Mouse (Mus musculus) midbrain, embryonic 16.5 days (tissue): ENCODE measurements around the gene Rom1. TPM values are rescaled to one million over a fixed set of nuclear protein-coding genes. Genes with fewer than 3 reads are reported as not detected.

Source experiments
- ATAC-seq: fragments of 200-750 bp; cut with Nextera tagmentation; 2 replicates; pipeline ENCODE4 v1.8.0; 2017; ENCODE audit warnings: moderate TSS enrichment
- H3K27ac ChIP-seq: fragments of 300-500 bp; sonication (generic); 2 replicates; pipeline ENCODE4 v1.5.1; 2014; ENCODE audit warnings: mild to moderate bottlenecking, low read length, mixed read lengths
- H3K27me3 ChIP-seq: fragments of 300-500 bp; sonication (generic); 2 replicates; pipeline ENCODE4 v1.6.1; 2014; ENCODE audit warnings: low read depth, low read length, mixed read lengths; ENCODE audit not compliant: control insufficient read depth, insufficient read depth
- H3K36me3 ChIP-seq: fragments of 300-500 bp; sonication (generic); 2 replicates; pipeline ENCODE4 v1.6.1; 2014; ENCODE audit warnings: mild to moderate bottlenecking, low read length, moderate library complexity, mixed read lengths; ENCODE audit not compliant: control insufficient read depth, insufficient read depth
- H3K4me1 ChIP-seq: fragments of 300-500 bp; sonication (generic); 2 replicates; pipeline ENCODE4 v1.6.1; 2014; ENCODE audit warnings: mild to moderate bottlenecking, low read length, mixed read lengths; ENCODE audit not compliant: control insufficient read depth, insufficient read depth
- H3K4me2 ChIP-seq: fragments of 300-500 bp; sonication (generic); 2 replicates; pipeline ENCODE4 v1.6.1; 2014; ENCODE audit warnings: mild to moderate bottlenecking, low read length, mixed read lengths
- H3K4me3 ChIP-seq: fragments of 300-500 bp; sonication (generic); 2 replicates; pipeline ENCODE4 v1.5.1; 2014; ENCODE audit warnings: low read depth, mild to moderate bottlenecking, low read length, moderate library complexity, mixed read lengths
- H3K9ac ChIP-seq: fragments of 300-500 bp; sonication (generic); 2 replicates; pipeline ENCODE4 v1.6.1; 2014; ENCODE audit warnings: low read depth, low read length, mixed read lengths
- H3K9me3 ChIP-seq: fragments of 300-500 bp; sonication (generic); replicated peaks from 2 replicates; pipeline ENCODE4 v1.6.1; 2014; ENCODE audit warnings: mild to moderate bottlenecking, low read length, mixed read lengths; ENCODE audit not compliant: control insufficient read depth, poor library complexity, severe bottlenecking
- WGBS: fragments of 180-500 bp; shearing (Covaris S2); extraction: QIAGEN DNeasy Blood & Tissue Kit; methylation state at CpG from one replicate; pipeline ENCODE4 v1.1.7; 2014; 5-methylcytosine and 5-hydroxymethylcytosine counted together
- microRNA-seq: library from miRNA; unstranded; fragments of <30 nt; microRNA quantifications from one replicate; pipeline ENCODE4, GENCODE M21; 2017
- polyA plus RNA-seq: library from polyadenylated mRNA; unstranded; fragments of >200 nt; fragmentation: Nextera tagmentation; extraction: Ambion mirVana; gene quantifications from 2 replicates; pipeline ENCODE4 v1.2.1, GENCODE M21; 2015

The Rom1 gene
- polyA plus RNA-seq, 1 experiment from 2014 or later, result 2.2 TPM

DNA sequence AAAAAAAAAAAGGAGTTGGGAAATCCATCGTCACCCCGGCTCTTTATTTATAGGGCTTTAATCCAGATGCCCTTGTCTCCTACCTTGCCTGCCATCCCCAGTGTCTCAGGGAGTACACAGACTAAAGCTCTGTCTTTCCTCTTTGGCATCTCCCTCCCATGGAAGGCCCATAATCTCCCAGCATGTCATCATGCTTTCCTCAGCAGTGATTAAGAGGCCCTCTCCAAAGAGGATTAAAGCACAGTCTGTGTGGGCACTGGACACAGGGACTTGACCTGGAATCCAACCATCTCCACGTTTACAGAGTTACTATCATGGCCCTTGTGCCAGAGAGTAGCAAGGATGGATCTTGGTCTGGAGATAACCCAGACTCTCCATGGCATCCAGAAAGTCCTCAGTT lies 45.5 kb downstream of the Rom1 start, which contains the start of the genes Lbhd1 and Gm49403:
Gene Lbhd1 (plus strand): TSS at position 117 of the 400 bp plus-strand sequence.
Gene Gm49403 (plus strand): TSS at position 315 of the 400 bp plus-strand sequence.
- H3K9ac ChIP-seq, result no peak within 1 kb of the TSS
- H3K27me3 ChIP-seq, result no peaks in the 10 kb centered on the region
- H3K4me3 ChIP-seq, result no peak within 1 kb of the TSS
- no peak within 1 kb of the TSS for H3K4me2 ChIP-seq
- WGBS, result 54% methylated on average over 3 of the region's 3 CpGs
- H3K27ac ChIP-seq, result no peak within 1 kb of the TSS
- no peaks in the 10 kb centered on the region for H3K9me3 ChIP-seq
- H3K4me1 ChIP-seq, result peaks cover 23% of the 10 kb centered on the region
- H3K36me3 ChIP-seq, result no peaks in the 10 kb centered on the region
- no peak for ATAC-seq

GRCm38 (mm10) chr19:8881034-8881392 lies 48.1 kb downstream of the Rom1 start:
- ATAC-seq, result no peak
- Histone ChIP-seq H3K27me3 (no peaks in the 10 kb centered on the region), H3K4me2 (peak overlapping the region; percentile 89), H3K36me3 (no peaks in the 10 kb centered on the region; the same call in 1 of the 2 replicates), H3K4me3 (peak overlapping the region; percentile 77), H3K4me1 (peaks cover 11% of the 10 kb centered on the region), H3K27ac (no peak overlapping the region), H3K9ac (peak overlapping the region; percentile 92; the same call in 1 of the 2 replicates), H3K9me3 (no peaks in the 10 kb centered on the region)
- 10% methylated on average over 3 of the region's 3 CpGs for WGBS

DNA sequence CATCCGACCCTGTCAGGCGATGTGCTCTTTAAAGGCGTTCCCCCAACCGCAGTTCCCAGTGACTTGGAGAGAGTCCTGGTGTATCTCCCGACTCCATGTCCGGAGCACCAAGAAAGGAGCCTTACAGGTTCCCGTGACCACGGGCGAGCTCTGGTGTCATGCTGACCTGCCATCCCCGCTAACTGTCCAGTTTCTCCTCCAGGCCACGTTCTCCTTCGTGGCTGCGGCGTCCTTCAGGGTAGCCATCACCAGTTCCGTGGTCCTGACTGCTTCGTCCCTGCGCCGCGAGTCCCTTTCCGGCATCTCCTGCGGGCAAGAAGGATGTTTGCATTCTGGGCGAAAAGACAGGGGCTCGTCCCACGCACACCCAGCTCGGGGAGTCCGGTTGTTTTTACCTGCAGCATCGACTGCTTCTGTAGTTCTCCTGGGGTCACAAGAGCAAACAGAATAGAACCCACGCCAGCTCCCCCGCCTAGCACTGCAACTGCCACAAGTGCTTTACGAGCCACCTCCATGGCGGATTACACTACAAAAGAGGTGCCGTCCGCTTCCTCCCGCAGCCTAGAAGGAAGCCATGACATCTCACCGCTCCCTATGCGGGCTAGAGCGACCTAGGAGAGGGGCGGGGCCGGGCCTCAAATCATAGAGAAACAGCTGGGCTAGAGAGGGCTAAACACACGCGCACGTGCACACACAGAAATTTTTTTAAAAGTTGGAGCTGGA lies 48.7 kb downstream of the Rom1 start, which contains the start of gene Uqcc3:
Gene Uqcc3 (minus strand): TSS at position 613 of the 723 bp plus-strand sequence.
- Histone ChIP-seq H3K27ac (peak within 1 kb of the TSS; percentile 85), H3K4me2 (peak within 1 kb of the TSS; percentile 89), H3K36me3 (no peaks in the 10 kb centered on the region; the same call in 1 of the 2 replicates), H3K4me3 (peak within 1 kb of the TSS; percentile 77), H3K4me1 (peaks cover 11% of the 10 kb centered on the region), H3K27me3 (no peaks in the 10 kb centered on the region), H3K9me3 (no peaks in the 10 kb centered on the region), H3K9ac (peak within 1 kb of the TSS; percentile 92)
- peak; percentile 97 for ATAC-seq
- under 1% methylated on average over 42 of the region's 42 CpGs for WGBS

Small RNA genes lying within 50 kb of the gene (microRNA-seq; reads per million reads assigned to microRNA genes)
- gene Mir5136, result 0.69 reads per million

Other genes with a start within 250 kb of the Rom1 start
- 176 and 182 TPM in 2 replicates for gene Slc3a2, start 206.0 kb downstream of the Rom1 start, polyA plus RNA-seq
- 93.1 and 95.9 TPM in 2 replicates for gene Wdr74, start 193.5 kb downstream of the Rom1 start, polyA plus RNA-seq
- 1.2 and 1.8 TPM in 2 replicates for gene 1700092M07Rik, start 188.6 kb downstream of the Rom1 start, polyA plus RNA-seq
- gene Stx5a, start 187.9 kb downstream of the Rom1 start, polyA plus RNA-seq, result 122 and 123 TPM in 2 replicates
- gene Nxf1, start 172.3 kb downstream of the Rom1 start, polyA plus RNA-seq, result 146 and 169 TPM in 2 replicates
- 195 and 202 TPM in 2 replicates for gene Tmem223, start 158.4 kb downstream of the Rom1 start, polyA plus RNA-seq
- gene Tmem179b, start 154.9 kb downstream of the Rom1 start, polyA plus RNA-seq, result 26.4 and 26.6 TPM in 2 replicates
- 30.7 and 32.9 TPM in 2 replicates for gene Taf6l, start 142.9 kb downstream of the Rom1 start, polyA plus RNA-seq
- 136 and 140 TPM in 2 replicates for gene Polr2g, start 130.8 kb downstream of the Rom1 start, polyA plus RNA-seq
- 7.6 and 8.9 TPM in 2 replicates for gene Zbtb3, start 126.8 kb downstream of the Rom1 start, polyA plus RNA-seq
- gene Ttc9c, start 110.0 kb downstream of the Rom1 start, polyA plus RNA-seq, result 55.0 and 61.6 TPM in 2 replicates
- 5.3 and 6.2 TPM in 2 replicates for gene Hnrnpul2, start 109.3 kb downstream of the Rom1 start, polyA plus RNA-seq
- not detected in 2 replicates for gene AC129217.1, start 99.6 kb downstream of the Rom1 start, polyA plus RNA-seq
- 101 and 105 TPM in 2 replicates for gene Bscl2, start 91.9 kb downstream of the Rom1 start, polyA plus RNA-seq
- 477 and 539 TPM in 2 replicates for gene Gng3, start 90.2 kb downstream of the Rom1 start, polyA plus RNA-seq
- 0.62 and 0.92 TPM in 2 replicates for gene Lrrn4cl, start 78.6 kb downstream of the Rom1 start, polyA plus RNA-seq
- 130 and 142 TPM in 2 replicates for gene Ubxn1, start 57.9 kb downstream of the Rom1 start, polyA plus RNA-seq
- gene Uqcc3, start 48.4 kb downstream of the Rom1 start, polyA plus RNA-seq, result 54.5 and 59.8 TPM in 2 replicates
- gene Lbhd1, start 45.6 kb downstream of the Rom1 start, polyA plus RNA-seq, result 30.5 and 31.7 TPM in 2 replicates
- not detected in 2 replicates for gene Gm49403, start 45.4 kb downstream of the Rom1 start, polyA plus RNA-seq
- gene 1810009A15Rik, start 40.5 kb downstream of the Rom1 start, polyA plus RNA-seq, result 35.4 and 39.2 TPM in 2 replicates
- gene Gm49416, start 40.4 kb downstream of the Rom1 start, polyA plus RNA-seq, result 0.43 TPM in 1 of 2 replicates, not detected in the other
- gene Ints5, start 36.4 kb downstream of the Rom1 start, polyA plus RNA-seq, result 29.2 and 30.9 TPM in 2 replicates
- 76.8 and 84.0 TPM in 2 replicates for gene Ganab, start 31.3 kb downstream of the Rom1 start, polyA plus RNA-seq
- 87.8 and 95.7 TPM in 2 replicates for gene B3gat3, start 9.0 kb downstream of the Rom1 start, polyA plus RNA-seq
- 8.6 and 9.1 TPM in 2 replicates for gene Eml3, start 196 bp upstream of the Rom1 start, polyA plus RNA-seq
- 108 and 121 TPM in 2 replicates for gene Mta2, start 12.5 kb upstream of the Rom1 start, polyA plus RNA-seq
- 25.6 and 26.2 TPM in 2 replicates for gene Tut1, start 24.5 kb upstream of the Rom1 start, polyA plus RNA-seq
- 283 and 293 TPM in 2 replicates for gene Eef1g, start 37.7 kb upstream of the Rom1 start, polyA plus RNA-seq
- 2.7 and 3.2 TPM in 2 replicates for gene Ahnak, start 59.9 kb upstream of the Rom1 start, polyA plus RNA-seq
- gene Scgb1a1, start 158.6 kb upstream of the Rom1 start, polyA plus RNA-seq, result not detected in 2 replicates
- 30.3 and 31.8 TPM in 2 replicates for gene Asrgl1, start 206.3 kb upstream of the Rom1 start, polyA plus RNA-seq